Mouse (Mus musculus): ENCODE measurements around the gene Stat3.

The Stat3 gene

GRCm38 (mm10) chr11:100939512-100940151, at the start of gene Stat3:
Gene Stat3, minus strand, starts transcription at chr11:100939540.
- DNase-seq (ENCODE audit: low read depth, low spot score): peak; percentile 99

GRCm38 (mm10) chr11:100988674-100989073, 49.3 kb upstream of the Stat3 start:
- no peak for DNase-seq (ENCODE audit: low read depth, low spot score)

- DNase-seq (ENCODE audit: low read depth, low spot score): peak; percentile 68
Measured at GRCm38 (mm10) chr11:100985607-100986006, 46.3 kb upstream of the Stat3 start.

GRCm38 (mm10) chr11:100983778-100984131, 44.4 kb upstream of the Stat3 start:
- no peak for DNase-seq (ENCODE audit: low read depth, low spot score)

- peak; percentile 87 for DNase-seq (ENCODE audit: low read depth, low spot score)
Measured at GRCm38 (mm10) chr11:100983125-100983777, 43.9 kb upstream of the Stat3 start.

- DNase-seq (ENCODE audit: low read depth, low spot score): peak; percentile 23
Measured at GRCm38 (mm10) chr11:100982087-100982486, 42.7 kb upstream of the Stat3 start.

GRCm38 (mm10) chr11:100981236-100981635, 41.9 kb upstream of the Stat3 start:
- DNase-seq (ENCODE audit: low read depth, low spot score): no peak

- no peak for DNase-seq (ENCODE audit: low read depth, low spot score)
Measured at GRCm38 (mm10) chr11:100980438-100980837, 41.1 kb upstream of the Stat3 start.

- DNase-seq (ENCODE audit: low read depth, low spot score): no peak
Measured at GRCm38 (mm10) chr11:100979887-100980286, 40.5 kb upstream of the Stat3 start.

- DNase-seq (ENCODE audit: low read depth, low spot score): no peak
Measured at GRCm38 (mm10) chr11:100975241-100975640, 35.9 kb upstream of the Stat3 start.

- DNase-seq (ENCODE audit: low read depth, low spot score): no peak
Measured at GRCm38 (mm10) chr11:100974381-100974970, 35.1 kb upstream of the Stat3 start.

GRCm38 (mm10) chr11:100973245-100973644, 33.9 kb upstream of the Stat3 start:
- DNase-seq (ENCODE audit: low read depth, low spot score): no peak

- no peak for DNase-seq (ENCODE audit: low read depth, low spot score)
Measured at GRCm38 (mm10) chr11:100971455-100971854, 32.1 kb upstream of the Stat3 start.

GRCm38 (mm10) chr11:100970557-100970937, 31.2 kb upstream of the Stat3 start, which contains the start of gene Cavin1:
Gene Cavin1, minus strand, starts transcription at chr11:100970887.
- peak; percentile 74 for DNase-seq (ENCODE audit: low read depth, low spot score)

- peak; percentile 74 for DNase-seq (ENCODE audit: low read depth, low spot score)
Measured at GRCm38 (mm10) chr11:100969744-100970556, 30.6 kb upstream of the Stat3 start.

GRCm38 (mm10) chr11:100969189-100969743, 29.9 kb upstream of the Stat3 start:
- DNase-seq (ENCODE audit: low read depth, low spot score): peak; percentile 28

- DNase-seq (ENCODE audit: low read depth, low spot score): no peak
Measured at GRCm38 (mm10) chr11:100968501-100968900, 29.2 kb upstream of the Stat3 start.

- no peak for DNase-seq (ENCODE audit: low read depth, low spot score)
Measured at GRCm38 (mm10) chr11:100967881-100968420, 28.6 kb upstream of the Stat3 start.

GRCm38 (mm10) chr11:100967376-100967775, 28.0 kb upstream of the Stat3 start:
- no peak for DNase-seq (ENCODE audit: low read depth, low spot score)

- DNase-seq (ENCODE audit: low read depth, low spot score): no peak
Measured at GRCm38 (mm10) chr11:100965760-100966159, 26.4 kb upstream of the Stat3 start.

- DNase-seq (ENCODE audit: low read depth, low spot score): no peak
Measured at GRCm38 (mm10) chr11:100964901-100965542, 25.7 kb upstream of the Stat3 start.

Data from ZHBTc4 (cell line).